Mouse (Mus musculus) cerebellum, postnatal 4 days (tissue): ENCODE data around the gene Alx1.
A peak's percentile ranks its signal among the peaks of the same experiment; 100 is the strongest.

Source experiments
- DNase-seq, 2 experiments: peaks; one replicate each; pipeline ENCODE4 v3.0.0; 2022; ENCODE audit warnings: low spot score in 2 of 2, mixed read lengths in 1 of 2

The Alx1 gene

GRCm38 (mm10) chr10:103029730-103030490 lies at the start of gene Alx1:
TSS of gene Alx1 (minus strand) at chr10:103030215.
- peak in 1 of 2 experiments; percentile 2 for DNase-seq

- no peak for DNase-seq
These were observed 19.6 kb upstream of the Alx1 start for GRCm38 (mm10) chr10:103049593-103049992.

GRCm38 (mm10) chr10:103046623-103047022 lies 16.6 kb upstream of the Alx1 start:
- DNase-seq = no peak

- no peak for DNase-seq
These were observed 15.0 kb upstream of the Alx1 start for GRCm38 (mm10) chr10:103045019-103045418.

GRCm38 (mm10) chr10:103035002-103035640 lies 5.1 kb upstream of the Alx1 start:
- no peak for DNase-seq

GRCm38 (mm10) chr10:103030931-103031330 lies 916 bp upstream of the Alx1 start:
- DNase-seq = no peak

GRCm38 (mm10) chr10:103029132-103029729 lies 784 bp downstream of the Alx1 start:
- peak in 1 of 2 experiments; percentile 2 for DNase-seq

- peak in 1 of 2 experiments; percentile 3 for DNase-seq
These were observed 1.5 kb downstream of the Alx1 start for GRCm38 (mm10) chr10:103028253-103029131.

- DNase-seq = peak in 1 of 2 experiments; percentile 10
These were observed 2.1 kb downstream of the Alx1 start for GRCm38 (mm10) chr10:103027931-103028252.

GRCm38 (mm10) chr10:103027226-103027930 lies 2.6 kb downstream of the Alx1 start:
- peak in 1 of 2 experiments; percentile 13 for DNase-seq

- peak in 1 of 2 experiments; percentile 5 for DNase-seq
These were observed 3.3 kb downstream of the Alx1 start for GRCm38 (mm10) chr10:103026636-103027225.

- no peak for DNase-seq
These were observed 27.5 kb downstream of the Alx1 start for GRCm38 (mm10) chr10:103002556-103002955.

GRCm38 (mm10) chr10:103000902-103001301 lies 29.1 kb downstream of the Alx1 start:
- no peak for DNase-seq

GRCm38 (mm10) chr10:102999584-102999983 lies 30.4 kb downstream of the Alx1 start:
- DNase-seq = no peak

GRCm38 (mm10) chr10:102975106-102975505 lies 54.9 kb downstream of the Alx1 start:
- DNase-seq = no peak

GRCm38 (mm10) chr10:102959602-102960001 lies 70.4 kb downstream of the Alx1 start:
- DNase-seq = no peak
